Comparison of ENCODE assay signal across 18 mouse cellular contexts in genomic region chr3:55075294-55075648, GRCm38 (mm10). TPM values are rescaled to one million over a fixed set of nuclear protein-coding genes. Genes with fewer than 3 reads are reported as not detected.
DNase-seq lines count a peak whose midpoint lies in the region; ATAC-seq and TF ChIP-seq lines count a peak whose summit lies in the region.
"Had no signal": no experiment of that assay in that cellular context is flagged by ENCODE, and none has a peak within 500 bp of the region (broad histone marks: within the 10 kb centered on the region; RNA-seq: fewer than 3 reads in every experiment).

No protein-coding gene starts in this region.

- peak; percentile 72; the same call in 1 of the 2 replicates for ATAC-seq in forebrain, embryonic 14.5 days
- peak; percentile 17; the same call in 1 of the 2 replicates for ATAC-seq in midbrain, embryonic 16.5 days
- ATAC-seq: liver, embryonic 12.5 days had no signal

- no peak overlapping the region for H3K9ac ChIP-seq in forebrain, embryonic 14.5 days (ENCODE audit: low read length)
- no peak overlapping the region for H3K9ac ChIP-seq in midbrain, embryonic 16.5 days (ENCODE audit: low read depth, low read length)
- H3K9ac ChIP-seq: embryonic facial prominence, embryonic 15.5 days; liver, embryonic 12.5 days; neural tube, embryonic 13.5 days had no signal

- TF ChIP-seq CTCF in layer of hippocampus, adult 2 months (conservative IDR thresholded peaks at IDR 0.05) = peak; percentile 50
- no peak for TF ChIP-seq CTCF in brain, embryonic 14.5 days (IDR thresholded peaks at IDR 0.05; ENCODE audit: borderline replicate concordance, extremely low read depth, insufficient read depth, insufficient read length)

- no peaks in the 10 kb centered on the region for H3K36me3 ChIP-seq in forebrain, embryonic 14.5 days (ENCODE audit: control insufficient read depth, insufficient read depth, low read length)
- no peaks in the 10 kb centered on the region for H3K36me3 ChIP-seq in midbrain, embryonic 16.5 days (ENCODE audit: control insufficient read depth, insufficient read depth, low read length)
- H3K36me3 ChIP-seq: embryonic facial prominence, embryonic 15.5 days; liver, embryonic 12.5 days; neural tube, embryonic 13.5 days had no signal

- no peak overlapping the region for H3K4me2 ChIP-seq in forebrain, embryonic 14.5 days (ENCODE audit: low read length)
- no peak overlapping the region for H3K4me2 ChIP-seq in midbrain, embryonic 16.5 days (ENCODE audit: low read length)
- H3K4me2 ChIP-seq: embryonic facial prominence, embryonic 15.5 days; liver, embryonic 12.5 days; neural tube, embryonic 13.5 days had no signal

- DNase-seq in layer of hippocampus, adult 2 months (ENCODE audit: low spot score in 2 of 2) = peak in 1 of 2 experiments; percentile 35
- DNase-seq in layer of hippocampus, adult 9-10 months (ENCODE audit: low spot score) = no peak
- DNase-seq in brain, embryonic 14.5 days (ENCODE audit: low read depth) = peak; percentile 86
- peak; percentile 76 for DNase-seq in forebrain, embryonic 14.5 days (ENCODE audit: low spot score)
- no peak for DNase-seq in kidney, postnatal 4 days
- no peak for DNase-seq in urinary bladder, postnatal 10 days (ENCODE audit: low spot score)
- DNase-seq: adrenal gland, adult 8-10 months; cerebellum, postnatal 14 days; gastrocnemius, postnatal 36 days; kidney, adult 18-20 months; lung, adult 2 months; right cerebral cortex, postnatal 25 days had no signal

- H3K27me3 ChIP-seq in forebrain, embryonic 14.5 days (replicated peaks; ENCODE audit: control insufficient read depth, insufficient read depth, low read length) = no peaks in the 10 kb centered on the region
- H3K27me3 ChIP-seq in midbrain, embryonic 16.5 days (ENCODE audit: control insufficient read depth, insufficient read depth, low read depth, low read length) = no peaks in the 10 kb centered on the region
- H3K27me3 ChIP-seq: embryonic facial prominence, embryonic 15.5 days; liver, embryonic 12.5 days; megakaryocyte, embryonic 14.5 days; neural tube, embryonic 13.5 days had no signal

- TF ChIP-seq POLR2A in brain, embryonic 14.5 days (IDR thresholded peaks at IDR 0.05; ENCODE audit: borderline replicate concordance, extremely low read depth, insufficient read depth, insufficient read length, poor library complexity, severe bottlenecking) = no peak

- WGBS in forebrain, embryonic 14.5 days = 6% methylated on average over 3 of the region's 3 CpGs
- 30% methylated on average over 3 of the region's 3 CpGs for WGBS in midbrain, embryonic 16.5 days

- H3K27ac ChIP-seq in layer of hippocampus, adult 2 months = peak overlapping the region; percentile 64; the same call in 1 of the 2 replicates
- no peak overlapping the region for H3K27ac ChIP-seq in forebrain, embryonic 14.5 days (ENCODE audit: low read depth, low read length)
- no peak overlapping the region for H3K27ac ChIP-seq in midbrain, embryonic 16.5 days (ENCODE audit: low read length)
- H3K27ac ChIP-seq: embryonic facial prominence, embryonic 15.5 days; kidney, postnatal 0 days; liver, embryonic 12.5 days; neural tube, embryonic 13.5 days had no signal

- no peak overlapping the region for H3K4me3 ChIP-seq in layer of hippocampus, adult 2 months
- no peak overlapping the region for H3K4me3 ChIP-seq in forebrain, embryonic 14.5 days (ENCODE audit: low read depth, low read length)
- no peak overlapping the region for H3K4me3 ChIP-seq in midbrain, embryonic 16.5 days (ENCODE audit: low read depth, low read length)
- H3K4me3 ChIP-seq: embryonic facial prominence, embryonic 15.5 days; liver, embryonic 12.5 days; megakaryocyte, embryonic 14.5 days; neural tube, embryonic 13.5 days had no signal

- no peaks in the 10 kb centered on the region for H3K4me1 ChIP-seq in forebrain, embryonic 14.5 days (ENCODE audit: control insufficient read depth, insufficient read depth, low read length)
- H3K4me1 ChIP-seq in midbrain, embryonic 16.5 days (ENCODE audit: control insufficient read depth, insufficient read depth, low read length) = no peaks in the 10 kb centered on the region; the same call in 1 of the 2 replicates
- H3K4me1 ChIP-seq: embryonic facial prominence, embryonic 15.5 days; liver, embryonic 12.5 days had no signal

- no peaks in the 10 kb centered on the region for H3K9me3 ChIP-seq in forebrain, embryonic 14.5 days (replicated peaks; ENCODE audit: control insufficient read depth, low read length)
- H3K9me3 ChIP-seq in midbrain, embryonic 16.5 days (replicated peaks; ENCODE audit: control insufficient read depth, low read length, poor library complexity, severe bottlenecking) = no peaks in the 10 kb centered on the region
- H3K9me3 ChIP-seq: embryonic facial prominence, embryonic 15.5 days; liver, embryonic 12.5 days; megakaryocyte, embryonic 14.5 days; neural tube, embryonic 13.5 days had no signal

RNA-seq across cellular contexts. Expression of gene Ccna1, which starts 20.0 kb away (rescaled TPM):
- 1 to 10 TPM; 2.4 to 2.5 TPM for total RNA-seq in layer of hippocampus, adult 2 months (2021)
- polyA plus RNA-seq in brain, embryonic 14.5 days (2012; rRNA removed) = 2.1 and 2.8 TPM in 2 replicates
- 2.7 and 3.4 TPM in 2 replicates for polyA plus RNA-seq in forebrain, embryonic 14.5 days (2014; fragmentation: Nextera tagmentation; extraction: Ambion mirVana)
- 1.8 and 2.2 TPM in 2 replicates for polyA plus RNA-seq in midbrain, embryonic 16.5 days (2015; fragmentation: Nextera tagmentation; extraction: Ambion mirVana)
- total RNA-seq: adrenal gland, adult 8-10 months; gastrocnemius, postnatal 36 days had no signal

RNA-seq across cellular contexts. Expression of gene Spg20, which starts 36.6 kb away (rescaled TPM):
- total RNA-seq in layer of hippocampus, adult 2 months (2021) = 10 to 100 TPM; 39.7 to 51.1 TPM
- polyA plus RNA-seq in brain, embryonic 14.5 days (2012; rRNA removed) = 13.2 and 15.7 TPM in 2 replicates
- 17.7 and 22.2 TPM in 2 replicates for polyA plus RNA-seq in forebrain, embryonic 14.5 days (2014; fragmentation: Nextera tagmentation; extraction: Ambion mirVana)
- polyA plus RNA-seq in midbrain, embryonic 16.5 days (2015; fragmentation: Nextera tagmentation; extraction: Ambion mirVana) = 13.3 and 14.6 TPM in 2 replicates

Comparison
In these comparisons a context has a peak if more than half of its experiments do, and no peak if none do; other contexts are left out.
1. DNase-seq: peak in brain, embryonic 14.5 days (single experiment) and forebrain, embryonic 14.5 days (single experiment); none in layer of hippocampus, adult 9-10 months (single experiment), kidney, postnatal 4 days (0 of 2) and urinary bladder, postnatal 10 days (single experiment).